Mouse (Mus musculus): ENCODE measurements around the gene Ubqln4.

DNA sequence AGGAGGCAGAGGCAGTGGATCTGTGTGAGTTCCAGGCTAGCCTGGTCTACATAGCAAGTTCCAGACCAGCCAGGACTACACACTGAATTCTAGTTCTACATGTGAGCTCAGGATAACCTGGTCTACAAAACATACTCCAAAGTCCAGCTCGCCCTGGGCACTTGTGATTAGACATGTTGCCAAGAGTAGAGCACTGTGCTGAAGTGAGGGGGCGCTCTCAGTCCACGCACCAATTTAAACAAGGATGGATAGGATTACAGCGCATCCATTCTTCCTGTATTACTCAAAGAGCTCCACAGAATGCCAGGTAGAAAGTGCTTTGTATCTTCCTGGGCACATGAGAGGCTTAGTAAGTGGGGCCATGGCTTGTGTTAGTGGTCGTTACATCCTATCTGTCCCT, 9.0 kb upstream of the Ubqln4 start:
- peak; percentile 73 for TF ChIP-seq RAD21 (IDR thresholded peaks at IDR 0.05; ENCODE audit: low read depth, low read length)
- TF ChIP-seq CTCF (IDR thresholded peaks at IDR 0.05 in 2 of 3, conservative IDR thresholded peaks at IDR 0.05 in 1 of 3; ENCODE audit: control insufficient read depth in 1 of 3, insufficient read depth in 1 of 3, low read depth in 2 of 3, low read length in 3 of 3, poor library complexity in 1 of 3, severe bottlenecking in 1 of 3), result peak; percentile 75 to 82 (median 75)
- TF ChIP-seq POLR2A (IDR thresholded peaks at IDR 0.05; ENCODE audit: control insufficient read depth in 1 of 2, insufficient read depth in 1 of 2, low read depth in 1 of 2, low read length in 2 of 2, poor library complexity in 1 of 2), result no peak
- 0 out of 2 replicates have a peak, but pooled peaks have one; percentile 2 for TF ChIP-seq SIN3A (IDR thresholded peaks at IDR 0.05; ENCODE audit: low read length)

Measured in MEL (cell line).